Mouse (Mus musculus): ENCODE data around the gene Sdha.

Sdha gene

DNA sequence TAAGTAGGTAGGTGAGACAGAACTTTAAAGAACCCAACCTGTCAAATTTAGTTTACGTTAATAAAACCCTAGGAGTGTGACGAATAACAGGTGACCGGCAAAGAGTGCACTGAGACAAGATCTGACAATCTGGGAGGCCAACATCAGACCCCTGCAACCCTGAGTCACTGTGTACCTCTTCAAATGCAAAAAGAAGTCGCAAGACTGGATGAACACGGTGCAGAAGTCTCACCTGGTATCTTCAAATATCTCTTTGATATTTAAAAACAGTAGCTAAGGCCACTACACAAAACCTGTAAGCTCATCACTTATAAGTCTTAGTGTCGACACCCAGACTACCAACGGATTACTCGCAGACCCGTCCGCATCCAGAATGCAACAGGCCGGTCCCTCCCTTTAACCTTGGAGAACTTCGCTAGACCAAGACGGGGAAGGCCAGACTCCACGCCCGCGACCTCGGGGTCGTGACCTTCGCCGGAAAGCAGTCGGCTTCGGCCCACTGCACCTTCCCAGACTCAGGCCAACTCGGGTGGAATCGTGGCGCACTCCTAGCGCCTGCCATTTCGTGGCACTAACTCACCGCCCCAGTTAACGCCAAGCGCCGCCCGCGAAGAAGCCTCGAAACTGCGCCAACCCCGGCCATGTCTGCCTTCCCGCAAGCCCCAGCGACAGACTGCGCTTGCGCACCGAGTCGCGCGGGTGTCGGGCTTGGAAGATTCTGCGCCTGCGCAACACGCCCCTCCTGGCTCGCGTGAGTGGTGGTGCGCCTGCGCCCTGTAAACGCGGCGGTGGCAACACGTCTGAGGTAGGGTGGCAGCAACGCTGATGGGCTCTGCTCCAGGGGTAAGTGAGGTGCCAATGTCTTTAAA is at the start of gene Sdha, which contains the start of gene Ccdc127:
Gene Sdha, minus strand, starts transcription at position 715 of the 869 bp plus-strand sequence.
Gene Ccdc127, plus strand, starts transcription at position 744 of the 869 bp plus-strand sequence.
- DNase-seq: peak; percentile 97 to 98

- DNase-seq: no peak
Observed at GRCm38 (mm10) chr13:74399298-74399839, 49.3 kb upstream of the Sdha start, which contains the start of gene Ftl1-ps1. TSS of gene Ftl1-ps1 (plus strand) at chr13:74399694.

DNA sequence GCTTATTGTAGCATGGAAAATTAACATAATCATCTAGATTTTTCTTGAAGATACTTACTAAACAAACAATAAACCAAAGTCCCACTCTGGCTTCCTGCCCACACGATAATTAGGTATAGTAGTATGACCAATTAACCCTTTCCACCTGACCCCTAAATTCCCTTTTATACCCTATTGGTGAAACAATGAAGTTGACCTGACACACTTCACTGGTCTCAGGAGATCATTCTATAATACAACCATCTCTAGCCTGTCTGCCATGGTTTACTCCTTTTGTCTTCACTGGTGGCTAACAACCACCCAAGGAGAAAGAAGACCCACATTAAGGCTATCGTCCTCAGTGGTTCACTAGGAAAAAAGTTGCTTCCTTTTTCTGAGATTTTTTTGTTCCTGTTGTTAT is 41.1 kb upstream of the Sdha start:
- no peak for DNase-seq

GRCm38 (mm10) chr13:74390371-74390990 is 40.4 kb upstream of the Sdha start, which contains the start of gene Zfp72:
TSS of gene Zfp72 (minus strand) at chr13:74390836.
- peak; percentile 69 to 82 for DNase-seq

GRCm38 (mm10) chr13:74389730-74390129 is 39.6 kb upstream of the Sdha start:
- DNase-seq: no peak

DNA sequence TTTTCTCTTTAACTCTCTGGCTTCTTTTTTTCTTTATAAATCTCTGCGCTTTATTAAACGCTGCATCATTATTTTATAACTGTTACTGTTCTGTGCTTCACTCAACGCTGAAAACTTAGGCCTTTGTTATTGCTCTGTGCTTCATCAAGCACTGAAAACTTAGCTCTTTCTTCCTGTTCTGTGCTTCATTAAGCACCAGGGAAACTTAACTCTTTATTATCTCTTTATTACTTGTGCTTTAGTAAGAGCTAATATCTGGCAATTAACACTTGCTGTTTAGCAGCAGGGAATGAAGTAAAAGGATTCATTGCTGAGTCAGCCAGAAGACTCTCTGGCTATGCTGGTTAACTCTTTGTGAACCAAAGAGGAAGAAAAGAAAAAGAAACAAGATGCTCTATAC is 32.2 kb upstream of the Sdha start:
- no peak for DNase-seq

GRCm38 (mm10) chr13:74381533-74382276 is 31.6 kb upstream of the Sdha start:
- DNase-seq: peak; percentile 19 to 25

- DNase-seq: peak; percentile 35 to 53
Observed at GRCm38 (mm10) chr13:74363859-74364235, 13.8 kb upstream of the Sdha start, which contains the start of gene Lrrc14b. TSS of gene Lrrc14b (minus strand) at chr13:74364005.

DNA sequence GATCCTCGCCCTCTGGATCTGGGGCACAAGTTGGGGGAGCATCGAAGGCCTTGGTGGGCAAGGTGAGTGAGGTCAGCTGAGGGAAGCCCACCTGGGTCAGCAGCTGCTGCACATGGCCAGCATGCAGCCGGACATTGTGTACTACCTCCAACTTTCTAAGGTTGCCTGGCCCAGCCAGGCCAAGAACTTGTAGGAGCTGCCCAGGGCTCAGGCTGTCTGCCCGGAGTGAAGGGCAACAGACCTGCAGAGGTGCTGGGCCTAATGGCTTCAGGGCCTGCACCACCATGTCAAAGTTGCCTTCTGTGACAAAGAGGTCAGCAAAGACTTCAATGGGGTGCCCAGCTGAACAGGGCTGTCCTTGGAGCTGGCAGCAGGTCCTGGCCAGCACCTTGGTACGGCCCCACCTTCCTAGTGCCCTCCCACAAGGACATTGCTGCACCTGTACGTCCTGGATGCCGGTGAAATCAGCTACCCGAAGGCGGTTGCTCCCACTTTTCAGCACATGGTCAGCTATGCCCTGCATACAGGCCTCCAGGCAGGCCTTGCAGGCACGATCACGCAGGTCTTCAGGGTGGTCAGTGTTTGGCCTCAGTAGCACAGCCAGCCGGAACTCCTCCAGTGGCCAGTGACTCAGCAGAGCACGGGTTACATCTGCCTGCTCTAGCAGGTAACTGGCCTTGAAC is 13.2 kb upstream of the Sdha start:
- DNase-seq: peak; percentile 21 to 22

DNA sequence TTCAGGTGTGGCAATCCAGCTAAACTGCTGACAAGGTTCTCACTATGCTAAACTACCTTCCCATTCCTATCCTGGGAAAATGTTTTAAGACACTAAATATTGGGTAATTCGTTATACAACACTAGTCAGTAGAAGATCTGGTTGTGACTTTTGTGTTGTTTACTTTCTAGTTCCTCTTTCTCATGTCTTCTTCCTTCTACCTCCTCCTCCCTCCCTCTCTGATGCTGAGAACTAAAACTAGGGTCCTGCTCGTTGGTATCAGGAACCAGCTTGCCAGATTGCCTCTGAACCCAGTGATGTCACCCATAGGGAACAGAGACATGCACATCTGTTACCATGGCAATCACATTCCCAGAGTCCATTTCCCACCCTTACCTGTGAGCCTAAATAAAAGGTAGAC is 12.1 kb upstream of the Sdha start:
- DNase-seq: no peak

DNA sequence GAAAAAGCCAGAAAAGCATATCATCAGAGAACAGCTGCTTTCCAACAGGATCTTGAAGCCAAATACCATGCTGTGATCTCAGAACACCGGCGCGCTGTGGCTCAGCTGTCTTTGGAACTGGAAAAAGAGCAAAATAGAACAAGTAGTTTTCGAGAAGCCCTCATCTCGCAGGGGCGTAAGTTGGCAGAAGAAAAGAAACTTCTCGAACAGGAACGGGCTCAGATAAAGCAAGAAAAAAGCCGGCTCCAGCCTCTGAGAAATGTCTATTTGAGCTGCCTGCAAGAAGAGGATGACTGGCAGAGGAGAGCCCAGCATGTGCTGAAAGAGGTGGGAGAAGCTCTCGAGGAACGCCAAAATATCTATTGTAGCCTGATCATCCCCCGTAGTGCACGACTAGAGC is 6.4 kb upstream of the Sdha start:
- DNase-seq: no peak

GRCm38 (mm10) chr13:74350435-74350906 is 391 bp upstream of the Sdha start:
- no peak for DNase-seq

DNA sequence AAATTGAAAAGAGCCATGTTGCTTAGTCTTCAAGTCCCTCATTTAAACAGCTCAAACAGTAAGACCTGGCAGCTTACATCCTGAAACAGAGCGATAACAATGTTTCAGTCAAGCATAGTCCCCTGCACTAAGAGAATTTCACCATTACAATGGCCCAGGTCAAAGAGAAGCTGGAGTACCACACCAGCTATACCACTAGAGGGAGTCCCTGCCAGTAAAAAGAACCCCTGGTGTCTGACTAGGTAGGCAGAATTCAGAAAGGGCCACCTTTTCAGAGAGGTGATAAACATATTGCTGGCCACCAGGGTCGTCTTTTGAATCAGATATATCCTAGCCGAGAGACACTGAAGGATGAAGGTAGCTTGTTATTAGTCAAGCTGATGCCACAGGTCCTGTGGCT is 9.0 kb downstream of the Sdha start:
- peak; percentile 23 to 54 for DNase-seq

DNA sequence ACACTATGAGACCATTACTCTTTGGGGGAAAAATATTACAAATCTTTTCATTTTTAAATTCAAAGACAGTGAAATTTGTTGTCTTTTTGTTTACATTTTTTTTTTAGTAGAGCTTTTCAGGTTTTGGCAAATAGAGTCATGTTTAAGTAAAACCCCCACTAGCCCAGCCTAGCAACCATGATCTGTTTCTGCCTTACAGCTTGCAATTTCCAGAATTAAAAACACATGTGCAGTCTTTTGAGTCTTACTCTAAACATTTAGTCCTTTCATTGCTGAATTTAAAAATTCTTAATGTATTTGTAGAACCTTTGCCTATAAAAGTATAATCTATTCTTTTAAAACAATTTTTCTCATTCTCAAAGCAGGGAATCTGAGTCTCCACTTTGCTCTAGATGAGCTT is 20.8 kb downstream of the Sdha start:
- DNase-seq: no peak

- peak; percentile 85 to 91 for DNase-seq
Observed at GRCm38 (mm10) chr13:74317170-74317849, 32.8 kb downstream of the Sdha start, which contains the start of gene Pdcd6. TSS of gene Pdcd6 (minus strand) at chr13:74317580.

DNA sequence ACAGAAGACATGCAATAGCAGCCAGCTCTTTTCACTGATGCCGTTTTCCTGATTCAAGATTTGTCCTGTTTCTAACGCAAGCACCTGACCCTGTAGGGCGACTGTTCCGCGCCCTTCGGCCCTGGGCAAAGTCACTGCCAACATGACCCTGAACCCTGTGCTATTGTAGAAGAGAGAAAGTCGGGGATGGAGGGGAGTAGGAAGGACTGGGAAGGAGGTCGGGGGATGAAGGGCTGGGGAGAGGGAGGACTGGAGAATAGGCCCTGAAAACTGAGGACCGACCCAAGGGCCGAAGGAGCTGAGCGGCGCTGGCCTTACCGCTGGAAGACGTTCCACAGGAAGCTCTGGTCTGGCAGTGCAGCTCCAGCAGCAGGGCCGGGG is 33.3 kb downstream of the Sdha start:
- DNase-seq: no peak

- no peak for DNase-seq
Observed at GRCm38 (mm10) chr13:74316386-74316785, 33.7 kb downstream of the Sdha start.

DNA sequence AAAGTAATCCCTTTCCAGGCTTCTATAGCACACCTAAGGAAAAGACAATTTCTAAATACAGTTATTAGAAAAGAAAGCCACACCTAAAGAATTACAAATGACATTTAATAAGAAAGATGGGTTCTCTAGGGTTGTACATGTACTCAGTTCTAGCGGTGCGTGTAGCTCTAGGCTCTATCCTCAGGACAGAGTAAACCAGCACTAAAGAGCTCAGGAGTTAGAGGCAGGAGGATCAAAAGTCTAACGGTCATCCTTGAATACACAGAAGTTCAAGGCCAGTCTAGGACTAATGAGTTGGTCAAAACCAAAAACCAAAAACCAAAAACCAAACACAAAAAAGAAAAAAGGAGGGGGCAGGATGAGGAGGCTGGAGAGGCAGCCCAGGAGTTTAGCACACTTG is 35.5 kb downstream of the Sdha start:
- no peak for DNase-seq

DNA sequence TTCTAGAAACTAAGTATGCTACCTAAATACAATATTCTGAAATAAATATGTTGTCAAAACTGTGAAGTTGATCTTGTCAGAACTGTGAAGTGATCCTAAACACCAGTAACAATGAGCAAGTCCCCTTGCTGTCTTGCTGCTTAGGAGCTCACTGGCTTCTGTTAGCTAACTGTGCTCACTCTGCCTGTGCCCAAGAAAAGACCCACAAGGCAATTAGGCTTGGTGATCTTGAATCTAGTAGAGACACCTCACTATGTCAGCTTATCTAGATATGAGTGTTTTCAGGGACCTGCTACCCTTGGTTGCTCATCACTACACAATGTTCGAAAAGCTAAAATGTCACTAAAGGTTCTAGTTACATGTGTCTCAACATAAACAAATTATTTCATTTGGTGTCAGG is 44.3 kb downstream of the Sdha start:
- DNase-seq: no peak

DNA sequence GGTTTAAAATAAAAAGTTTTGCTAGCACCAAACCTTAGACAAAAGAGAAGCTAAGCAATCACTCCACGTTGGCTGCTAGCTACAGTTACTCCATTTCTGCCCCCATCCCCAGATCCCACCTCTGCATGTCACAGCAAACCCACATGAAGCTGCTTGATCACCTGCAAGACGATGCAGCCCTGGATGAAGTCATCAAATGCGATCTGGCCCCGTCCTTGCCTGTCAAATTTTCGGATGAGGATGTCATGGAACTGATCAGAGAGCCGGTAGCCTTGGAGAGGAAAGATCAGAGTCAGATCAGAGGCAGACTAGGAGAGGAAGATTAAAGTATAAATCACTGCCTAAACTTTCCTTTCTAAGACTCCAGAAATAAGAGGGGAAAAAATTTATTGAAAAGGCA is 44.7 kb downstream of the Sdha start:
- no peak for DNase-seq
